Mouse (Mus musculus) stomach, postnatal 0 days (tissue): ENCODE measurements around the gene Cdc20. TPM values are rescaled to one million over a fixed set of nuclear protein-coding genes. Genes with fewer than 3 reads are reported as not detected.

Experiments used
- ATAC-seq: fragments of 200-750 bp; cut with Nextera tagmentation; 2 replicates; pipeline ENCODE4 v1.8.0; 2017; ENCODE audit not compliant: low FRiP score, low TSS enrichment
- DNase-seq: peaks from one replicate; pipeline ENCODE4 v3.0.0-alpha.2; 2016; ENCODE audit warnings: low spot score
- H3K27ac ChIP-seq: fragments of 300-500 bp; sonication (generic); replicated peaks from 2 replicates; pipeline ENCODE4 v1.5.1; 2014; ENCODE audit warnings: mild to moderate bottlenecking, control low read depth
- H3K27me3 ChIP-seq: fragments of 300-500 bp; sonication (generic); 2 replicates; pipeline ENCODE4 v1.6.1; 2014; ENCODE audit warnings: low read length; ENCODE audit not compliant: control insufficient read depth, insufficient read depth
- H3K36me3 ChIP-seq: fragments of 300-500 bp; sonication (generic); 2 replicates; pipeline ENCODE4 v1.6.1; 2014; ENCODE audit warnings: low read length, mixed read lengths; ENCODE audit not compliant: control insufficient read depth, insufficient read depth
- H3K4me1 ChIP-seq: fragments of 300-500 bp; sonication (generic); replicated peaks from 2 replicates; pipeline ENCODE4 v1.6.1; 2014; ENCODE audit warnings: antibody characterized with exemption; ENCODE audit not compliant: control insufficient read depth, insufficient read depth
- H3K4me2 ChIP-seq: fragments of 300-500 bp; sonication (generic); replicated peaks from 2 replicates; pipeline ENCODE4 v1.6.1; 2014; ENCODE audit warnings: low read depth, mild to moderate bottlenecking, control low read depth, moderate library complexity
- H3K4me3 ChIP-seq: fragments of 300-500 bp; sonication (generic); 2 replicates; pipeline ENCODE4 v1.5.1; 2014; ENCODE audit warnings: low read depth, low read length, control low read depth
- H3K9ac ChIP-seq: fragments of 300-500 bp; sonication (generic); 2 replicates; pipeline ENCODE4 v1.6.1; 2014; ENCODE audit warnings: mild to moderate bottlenecking, low read length, control low read depth, mixed read lengths
- H3K9me3 ChIP-seq: fragments of 300-500 bp; sonication (generic); 2 replicates; pipeline ENCODE4 v1.6.1; 2016; ENCODE audit warnings: low read length; ENCODE audit not compliant: control insufficient read depth
- CTCF ChIP-seq: IDR thresholded peaks from 2 replicates; pipeline ENCODE4 v1.5.1; 2016; ENCODE audit warnings: antibody characterized with exemption, low read depth, mild to moderate bottlenecking, moderate library complexity
- EP300 ChIP-seq: optimal IDR thresholded peaks from 2 replicates; pipeline ENCODE3; 2016; ENCODE audit warnings: antibody characterized with exemption
- WGBS: fragments of 180-500 bp; shearing (Covaris S2); extraction: QIAGEN DNeasy Blood & Tissue Kit; methylation state at CpG from one replicate; pipeline ENCODE4 v1.1.7; 2014; 5-methylcytosine and 5-hydroxymethylcytosine counted together
- polyA plus RNA-seq: library from polyadenylated mRNA; unstranded; fragments of >200 nt; fragmentation: Nextera tagmentation; extraction: Ambion mirVana; gene quantifications from 2 replicates; pipeline ENCODE4 v1.2.1, GENCODE M21; 2015

Gene Cdc20
- polyA plus RNA-seq, 1 experiment from 2014 or later = 67.3 TPM

DNA sequence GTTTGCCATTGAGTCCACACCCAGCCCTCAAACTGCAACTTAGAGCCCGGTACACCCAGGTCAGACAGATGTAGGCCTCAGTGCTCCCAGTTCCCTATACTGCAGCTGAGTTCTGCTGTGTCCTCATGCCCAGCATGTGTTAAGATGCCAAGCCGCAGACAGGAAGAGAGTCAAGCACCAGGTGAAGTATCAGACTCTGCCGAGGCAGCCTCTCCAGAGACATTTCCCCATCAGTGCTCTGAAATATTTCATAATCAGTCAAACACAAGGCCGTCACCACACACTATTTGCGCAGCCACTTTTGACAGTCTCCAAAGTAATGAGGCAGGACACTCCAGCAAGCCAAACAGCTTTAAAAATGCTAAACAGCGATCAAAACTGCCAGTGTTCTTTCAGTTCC is 38.8 kb downstream of the Cdc20 start:
- Histone ChIP-seq H3K9ac (no peak overlapping the region), H3K4me3 (no peak overlapping the region), H3K36me3 (peaks cover 26% of the 10 kb centered on the region), H3K4me1 (no peaks in the 10 kb centered on the region), H3K9me3 (no peaks in the 10 kb centered on the region), H3K4me2 (no peak overlapping the region), H3K27ac (no peak overlapping the region), H3K27me3 (no peaks in the 10 kb centered on the region)
- DNase-seq = no peak
- 89% methylated on average over 6 of the region's 6 CpGs for WGBS
- TF ChIP-seq EP300 (no peak), CTCF (no peak)
- no peak for ATAC-seq

DNA sequence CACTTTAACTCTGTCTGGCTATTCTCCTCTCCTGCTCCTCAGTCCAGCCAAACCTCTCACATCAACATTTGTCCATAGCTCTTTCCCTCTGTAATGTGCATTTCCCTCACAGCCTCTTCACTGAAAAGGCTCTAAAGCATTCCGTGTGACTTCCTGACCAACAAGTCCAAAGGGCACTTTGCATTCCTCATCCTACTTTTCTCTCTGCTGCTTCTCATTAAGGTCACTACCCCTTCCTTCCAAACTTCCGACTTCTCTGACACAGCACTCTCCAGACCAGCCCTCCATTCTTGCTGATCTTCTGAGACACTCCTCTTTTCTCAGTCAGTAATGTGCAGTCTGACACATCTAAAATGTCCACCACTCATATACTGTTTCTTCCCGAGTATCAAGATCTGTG is 40.7 kb downstream of the Cdc20 start:
- H3K4me2 ChIP-seq = no peak overlapping the region
- H3K4me3 ChIP-seq = no peak overlapping the region
- no peaks in the 10 kb centered on the region for H3K4me1 ChIP-seq
- no peak for DNase-seq
- no peak overlapping the region for H3K9ac ChIP-seq
- H3K36me3 ChIP-seq = peaks cover 21% of the 10 kb centered on the region
- no peaks in the 10 kb centered on the region for H3K9me3 ChIP-seq
- ATAC-seq = no peak
- no peaks in the 10 kb centered on the region for H3K27me3 ChIP-seq
- no peak for TF ChIP-seq EP300
- no peak for TF ChIP-seq CTCF
- 68% methylated on average over 3 of the region's 3 CpGs for WGBS
- no peak overlapping the region for H3K27ac ChIP-seq

DNA sequence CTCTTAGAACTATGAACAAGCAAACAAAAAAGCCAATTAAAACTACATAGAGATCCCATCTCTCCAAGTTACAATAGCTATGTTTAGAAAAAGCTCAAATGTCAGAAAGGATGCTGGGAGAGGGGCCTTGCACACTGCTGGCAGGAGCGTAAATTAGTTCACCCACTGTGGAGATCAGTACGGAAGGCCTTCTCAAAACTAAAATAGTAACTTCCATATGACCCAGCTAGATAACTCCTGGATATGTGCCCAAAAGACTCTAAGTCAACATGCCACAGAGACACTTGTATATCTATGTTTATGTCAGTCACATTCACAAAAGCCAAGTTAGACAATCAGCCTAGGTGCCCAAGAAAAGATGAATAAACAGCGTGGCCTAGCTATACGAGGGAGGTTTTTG is 41.9 kb downstream of the Cdc20 start:
- ATAC-seq = no peak
- Histone ChIP-seq H3K4me3 (no peak overlapping the region), H3K36me3 (peaks cover 29% of the 10 kb centered on the region), H3K4me2 (no peak overlapping the region), H3K9ac (no peak overlapping the region), H3K9me3 (no peaks in the 10 kb centered on the region), H3K4me1 (no peaks in the 10 kb centered on the region), H3K27me3 (no peaks in the 10 kb centered on the region), H3K27ac (no peak overlapping the region)
- DNase-seq = no peak
- TF ChIP-seq EP300 (no peak), CTCF (no peak)
- 82% methylated on average over 4 of the region's 4 CpGs for WGBS

DNA sequence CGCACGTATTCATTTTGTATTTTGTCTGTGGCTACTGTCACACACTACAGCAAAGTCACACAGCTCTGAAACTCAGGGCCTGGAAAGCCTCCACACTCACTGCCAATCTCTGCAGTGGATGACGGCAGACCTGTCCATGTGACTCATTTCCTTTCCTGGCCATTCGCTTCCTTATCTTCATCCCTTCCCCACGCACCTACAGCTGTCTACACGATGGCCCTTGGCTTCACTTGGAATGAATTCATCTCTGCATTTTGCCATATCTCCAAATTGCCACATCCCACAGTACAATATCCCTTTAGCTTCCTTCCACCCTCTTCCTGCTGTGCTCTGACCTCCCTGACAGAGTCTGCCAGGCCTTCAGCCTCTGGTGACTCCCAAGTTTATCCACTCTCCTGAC is 42.6 kb downstream of the Cdc20 start:
- Histone ChIP-seq H3K27ac (no peak overlapping the region), H3K4me2 (no peak overlapping the region), H3K4me3 (no peak overlapping the region), H3K9me3 (no peaks in the 10 kb centered on the region), H3K4me1 (no peaks in the 10 kb centered on the region), H3K9ac (no peak overlapping the region), H3K36me3 (peaks cover 32% of the 10 kb centered on the region), H3K27me3 (no peaks in the 10 kb centered on the region)
- no peak for TF ChIP-seq CTCF
- no peak for TF ChIP-seq EP300
- no peak for DNase-seq
- no peak for ATAC-seq
- WGBS = 88% methylated on average over 6 of the region's 6 CpGs

DNA sequence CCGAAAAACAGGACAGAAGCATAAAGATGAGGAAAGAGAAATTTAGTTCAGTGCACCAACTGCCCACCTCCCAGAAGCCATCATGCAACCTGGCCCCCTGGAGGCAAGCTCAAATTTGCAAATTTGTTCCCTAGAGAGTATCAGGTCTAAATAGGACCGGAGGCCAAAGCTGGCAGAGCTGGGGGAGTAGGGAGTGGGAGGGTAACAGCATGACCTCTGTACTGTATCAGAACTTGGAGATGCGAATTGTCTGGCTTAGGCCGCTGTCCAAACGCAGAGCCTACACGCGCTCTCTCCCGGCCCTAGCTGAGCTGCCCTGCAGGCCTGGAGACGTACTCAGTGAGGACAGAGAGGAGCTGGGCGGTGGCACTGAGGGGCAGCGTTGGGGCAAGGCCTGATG is 47.0 kb downstream of the Cdc20 start:
- Histone ChIP-seq H3K9ac (no peak overlapping the region), H3K4me3 (no peak overlapping the region), H3K27me3 (no peaks in the 10 kb centered on the region), H3K9me3 (no peaks in the 10 kb centered on the region), H3K4me2 (no peak overlapping the region), H3K27ac (no peak overlapping the region), H3K36me3 (peaks cover 47% of the 10 kb centered on the region), H3K4me1 (no peaks in the 10 kb centered on the region)
- no peak for ATAC-seq
- DNase-seq = no peak
- 93% methylated on average over 11 of the region's 11 CpGs for WGBS
- TF ChIP-seq EP300 (no peak), CTCF (no peak)

DNA sequence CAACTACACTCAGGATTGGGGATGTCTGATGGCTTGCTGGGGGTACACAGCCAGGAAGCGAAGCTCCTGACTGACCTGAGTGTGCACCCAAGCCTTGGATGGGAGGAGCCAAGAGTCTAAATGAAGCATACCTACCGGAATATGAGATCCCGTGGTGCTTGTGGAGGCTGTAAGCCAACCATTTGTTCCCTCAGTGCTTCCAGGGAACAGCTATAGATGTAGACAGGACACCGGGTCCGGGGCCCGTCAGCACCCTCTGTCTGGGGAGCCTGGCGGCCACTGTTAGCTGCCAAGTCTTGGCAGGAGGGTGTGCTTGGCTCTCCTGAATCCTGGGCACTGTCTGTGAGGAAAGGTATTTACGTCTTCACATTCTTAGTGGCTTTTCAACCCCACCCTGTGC is 49.8 kb downstream of the Cdc20 start:
- Histone ChIP-seq H3K4me2 (no peak overlapping the region), H3K27ac (no peak overlapping the region), H3K36me3 (peaks cover 46% of the 10 kb centered on the region), H3K27me3 (no peaks in the 10 kb centered on the region), H3K9me3 (no peaks in the 10 kb centered on the region), H3K4me1 (no peaks in the 10 kb centered on the region), H3K4me3 (no peak overlapping the region), H3K9ac (no peak overlapping the region)
- no peak for ATAC-seq
- WGBS = 90% methylated on average over 8 of the region's 8 CpGs
- no peak for DNase-seq
- no peak for TF ChIP-seq EP300
- TF ChIP-seq CTCF = no peak
